Mouse (Mus musculus) fibroblast of lung, adult 2 months (primary cell): ENCODE results near the gene Slc29a4.

Experiments
- DNase-seq: peaks from one replicate; pipeline ENCODE4 v3.0.0-alpha.2; 2011; ENCODE audit warnings: low read depth

The Slc29a4 gene

GRCm38 (mm10) chr5:142692248-142692647 is at the start of gene Slc29a4:
Gene Slc29a4 (plus strand): TSS chr5:142692512.
- DNase-seq: no peak

- no peak for DNase-seq
These were observed 44.1 kb upstream of the Slc29a4 start for GRCm38 (mm10) chr5:142648162-142648561.

GRCm38 (mm10) chr5:142649460-142650050 is 42.8 kb upstream of the Slc29a4 start:
- DNase-seq: no peak

- DNase-seq: no peak
These were observed 41.9 kb upstream of the Slc29a4 start for GRCm38 (mm10) chr5:142650390-142650789.

GRCm38 (mm10) chr5:142650794-142651497 is 41.4 kb upstream of the Slc29a4 start:
- no peak for DNase-seq

GRCm38 (mm10) chr5:142652266-142652665 is 40.0 kb upstream of the Slc29a4 start:
- DNase-seq: no peak

GRCm38 (mm10) chr5:142660656-142661434 is 31.5 kb upstream of the Slc29a4 start:
- no peak for DNase-seq

GRCm38 (mm10) chr5:142667921-142668320 is 24.4 kb upstream of the Slc29a4 start:
- DNase-seq: no peak

GRCm38 (mm10) chr5:142668556-142669263 is 23.6 kb upstream of the Slc29a4 start:
- no peak for DNase-seq

GRCm38 (mm10) chr5:142669726-142670125 is 22.6 kb upstream of the Slc29a4 start:
- no peak for DNase-seq

GRCm38 (mm10) chr5:142673082-142673481 is 19.2 kb upstream of the Slc29a4 start:
- no peak for DNase-seq

- no peak for DNase-seq
These were observed 14.2 kb upstream of the Slc29a4 start for GRCm38 (mm10) chr5:142678141-142678571.

GRCm38 (mm10) chr5:142679065-142679464 is 13.2 kb upstream of the Slc29a4 start:
- no peak for DNase-seq

- DNase-seq: no peak
These were observed 10.4 kb upstream of the Slc29a4 start for GRCm38 (mm10) chr5:142681911-142682310.

GRCm38 (mm10) chr5:142682529-142682928 is 9.8 kb upstream of the Slc29a4 start:
- DNase-seq: no peak

GRCm38 (mm10) chr5:142688866-142689265 is 3.4 kb upstream of the Slc29a4 start:
- no peak for DNase-seq

- no peak for DNase-seq
These were observed 2.0 kb upstream of the Slc29a4 start for GRCm38 (mm10) chr5:142690343-142690742.

GRCm38 (mm10) chr5:142692971-142693737 is 842 bp downstream of the Slc29a4 start:
- no peak for DNase-seq

- DNase-seq: no peak
These were observed 1.6 kb downstream of the Slc29a4 start for GRCm38 (mm10) chr5:142693738-142694430.

GRCm38 (mm10) chr5:142694627-142695340 is 2.5 kb downstream of the Slc29a4 start:
- no peak for DNase-seq
